Mouse (Mus musculus) ES-E14 (cell line): ENCODE data around the gene Olfr1033.
"Not testable (repeated sequence)": the region's sequence is repeated elsewhere in the genome, so short reads cannot be mapped to it uniquely, and the experiment has no call there.

ENCODE experiments used
- CHD2 ChIP-seq: IDR thresholded peaks from 2 replicates; pipeline ENCODE4 v1.6.1; 2014; ENCODE audit warnings: mild to moderate bottlenecking, low read depth, low read length, inconsistent platforms
- HCFC1 ChIP-seq: IDR thresholded peaks from 2 replicates; pipeline ENCODE4 v1.6.1; 2012; ENCODE audit warnings: low read length, inconsistent platforms, borderline replicate concordance; ENCODE audit not compliant: insufficient read depth
- MAFK ChIP-seq: IDR thresholded peaks from 2 replicates; pipeline ENCODE4 v1.6.1; 2014; ENCODE audit warnings: mild to moderate bottlenecking, low read depth, low read length, inconsistent platforms; ENCODE audit not compliant: insufficient read depth
- ZC3H11A ChIP-seq: IDR thresholded peaks from 2 replicates; pipeline ENCODE4 v1.6.1; 2012; ENCODE audit warnings: low read depth, mild to moderate bottlenecking, inconsistent platforms, low read length, borderline replicate concordance
- ZNF384 ChIP-seq: IDR thresholded peaks from 2 replicates; pipeline ENCODE4 v1.6.1; 2012; ENCODE audit warnings: low read depth, low read length, inconsistent platforms

GRCm38 (mm10) chr2:86080478-86080877 is 60.0 kb downstream of the Olfr1033 start:
- not testable (repeated sequence) for TF ChIP-seq HCFC1, ZNF384, ZC3H11A, CHD2, MAFK
